Mouse (Mus musculus) midbrain, embryonic 13.5 days (tissue): ENCODE data around the gene Ankrd33. TPM values are rescaled to one million over a fixed set of nuclear protein-coding genes. Genes with fewer than 3 reads are reported as not detected.

Experiments
- ATAC-seq: fragments of 200-750 bp; cut with Nextera tagmentation; 2 replicates; pipeline ENCODE4 v1.8.0; 2017; ENCODE audit warnings: mild to moderate bottlenecking, moderate TSS enrichment, moderate library complexity
- H3K27ac ChIP-seq: fragments of 300-500 bp; sonication (generic); 2 replicates; pipeline ENCODE4 v1.5.1; 2015; ENCODE audit warnings: inconsistent platforms, mild to moderate bottlenecking, moderate library complexity
- H3K27me3 ChIP-seq: fragments of 300-500 bp; sonication (generic); 2 replicates; pipeline ENCODE4 v1.6.1; 2015; ENCODE audit warnings: mild to moderate bottlenecking, inconsistent platforms
- H3K36me3 ChIP-seq: fragments of 300-500 bp; sonication (generic); 2 replicates; pipeline ENCODE4 v1.6.1; 2015; ENCODE audit warnings: mild to moderate bottlenecking, inconsistent platforms
- H3K4me1 ChIP-seq: fragments of 300-500 bp; sonication (generic); replicated peaks from 2 replicates; pipeline ENCODE4 v1.6.1; 2015; ENCODE audit warnings: inconsistent platforms
- H3K4me2 ChIP-seq: fragments of 300-500 bp; sonication (generic); replicated peaks from 2 replicates; pipeline ENCODE4 v1.6.1; 2015; ENCODE audit warnings: moderate library complexity, mild to moderate bottlenecking, inconsistent platforms
- H3K4me3 ChIP-seq: fragments of 300-500 bp; sonication (generic); replicated peaks from 2 replicates; pipeline ENCODE4 v1.5.1; 2015; ENCODE audit warnings: mild to moderate bottlenecking, inconsistent platforms
- H3K9ac ChIP-seq: fragments of 300-500 bp; sonication (generic); replicated peaks from 2 replicates; pipeline ENCODE4 v1.6.1; 2015; ENCODE audit warnings: mild to moderate bottlenecking, inconsistent platforms
- H3K9me3 ChIP-seq: fragments of 300-500 bp; sonication (generic); 2 replicates; pipeline ENCODE4 v1.6.1; 2016; ENCODE audit warnings: mild to moderate bottlenecking, inconsistent platforms
- WGBS: fragments of 180-500 bp; shearing (Covaris S2); methylation state at CpG from one replicate; pipeline ENCODE4 v1.1.7; 2015; 5-methylcytosine and 5-hydroxymethylcytosine counted together
- polyA plus RNA-seq: library from polyadenylated mRNA; unstranded; fragments of >200 nt; fragmentation: Nextera tagmentation; extraction: Ambion mirVana; gene quantifications from 2 replicates; pipeline ENCODE4 v1.2.1, GENCODE M21; 2015

Ankrd33 gene
- polyA plus RNA-seq, 1 experiment from 2014 or later = not detected

DNA sequence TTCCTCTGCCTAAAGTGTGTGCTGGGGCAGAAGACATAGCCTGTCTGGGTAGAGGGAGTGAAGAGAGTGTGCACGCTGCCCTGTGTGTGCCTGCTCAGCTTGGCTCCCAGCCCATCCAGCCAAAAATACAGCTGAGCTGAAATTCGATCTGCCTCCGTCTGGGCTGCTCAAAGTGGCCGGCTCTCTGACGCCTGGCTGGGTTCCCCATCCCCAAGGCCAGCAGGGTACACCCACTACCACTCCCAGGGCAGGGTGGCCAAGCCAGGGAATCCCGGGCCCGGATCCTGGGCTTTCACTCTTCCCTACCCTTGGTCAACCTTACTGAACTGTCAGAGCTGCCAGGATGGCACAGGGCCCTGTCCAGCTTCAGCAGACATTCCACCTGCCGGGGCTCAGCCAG is 27.9 kb downstream of the Ankrd33 start:
- no peaks in the 10 kb centered on the region for H3K36me3 ChIP-seq
- H3K4me1 ChIP-seq = peaks cover 53% of the 10 kb centered on the region
- 21% methylated on average over 8 of the region's 8 CpGs for WGBS
- ATAC-seq = no peak
- peak overlapping the region; percentile 14; the same call in 1 of the 2 replicates for H3K9ac ChIP-seq
- no peak overlapping the region for H3K4me3 ChIP-seq
- H3K4me2 ChIP-seq = no peak overlapping the region
- H3K9me3 ChIP-seq = no peaks in the 10 kb centered on the region
- H3K27ac ChIP-seq = no peak overlapping the region
- H3K27me3 ChIP-seq = peaks cover 12% of the 10 kb centered on the region

DNA sequence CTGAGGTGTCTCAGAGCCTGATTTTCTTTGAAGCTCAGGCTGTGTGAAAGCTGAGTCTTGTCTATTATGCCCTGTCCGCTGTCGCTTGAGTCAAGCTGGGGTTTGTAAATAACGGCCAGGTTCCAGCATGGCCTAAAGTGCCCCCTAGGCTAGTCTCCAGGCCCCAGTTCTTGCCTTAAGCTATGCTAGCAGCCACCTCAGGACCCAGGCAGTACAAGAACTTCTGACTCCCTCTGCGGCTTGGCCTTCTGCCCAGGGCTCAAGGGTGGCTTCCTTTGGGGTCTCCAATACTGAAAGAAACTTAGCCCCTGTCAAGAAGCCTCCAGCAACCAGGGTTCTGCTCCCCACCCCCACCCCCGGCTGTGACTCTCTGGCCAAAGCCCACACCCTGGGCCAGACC is 28.6 kb downstream of the Ankrd33 start:
- no peak overlapping the region for H3K4me3 ChIP-seq
- H3K36me3 ChIP-seq = no peaks in the 10 kb centered on the region
- no peak for ATAC-seq
- peaks cover 50% of the 10 kb centered on the region for H3K4me1 ChIP-seq
- no peak overlapping the region for H3K9ac ChIP-seq
- H3K27ac ChIP-seq = no peak overlapping the region
- WGBS = 83% methylated on average over 5 of the region's 5 CpGs
- peaks cover 10% of the 10 kb centered on the region for H3K27me3 ChIP-seq
- no peak overlapping the region for H3K4me2 ChIP-seq
- no peaks in the 10 kb centered on the region for H3K9me3 ChIP-seq

DNA sequence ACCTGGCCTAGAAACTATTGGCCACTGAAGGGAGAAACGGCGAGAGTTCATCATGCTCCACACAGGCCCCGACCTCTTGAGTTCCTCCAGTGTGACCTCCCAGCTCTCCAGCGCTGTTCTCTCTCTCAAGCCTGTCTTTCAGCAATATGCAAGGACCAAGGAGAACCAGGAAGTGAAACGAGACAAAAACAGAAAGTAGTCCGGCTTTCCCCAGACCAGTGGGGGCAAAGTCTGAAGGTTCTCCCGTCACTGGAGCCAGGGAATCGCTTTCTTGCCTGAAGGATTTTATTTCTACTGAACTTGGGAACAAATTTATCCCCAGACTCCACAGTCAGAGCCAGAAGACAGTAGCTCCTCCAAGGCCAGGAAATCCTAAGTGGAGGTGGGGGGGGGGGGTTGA is 29.2 kb downstream of the Ankrd33 start:
- Histone ChIP-seq H3K4me1 (peaks cover 44% of the 10 kb centered on the region), H3K9ac (no peak overlapping the region), H3K4me2 (no peak overlapping the region), H3K27me3 (peaks cover 6% of the 10 kb centered on the region; the same call in 1 of the 2 replicates), H3K4me3 (no peak overlapping the region), H3K36me3 (no peaks in the 10 kb centered on the region), H3K27ac (no peak overlapping the region), H3K9me3 (no peaks in the 10 kb centered on the region)
- no peak for ATAC-seq
- 92% methylated on average over 8 of the region's 8 CpGs for WGBS

DNA sequence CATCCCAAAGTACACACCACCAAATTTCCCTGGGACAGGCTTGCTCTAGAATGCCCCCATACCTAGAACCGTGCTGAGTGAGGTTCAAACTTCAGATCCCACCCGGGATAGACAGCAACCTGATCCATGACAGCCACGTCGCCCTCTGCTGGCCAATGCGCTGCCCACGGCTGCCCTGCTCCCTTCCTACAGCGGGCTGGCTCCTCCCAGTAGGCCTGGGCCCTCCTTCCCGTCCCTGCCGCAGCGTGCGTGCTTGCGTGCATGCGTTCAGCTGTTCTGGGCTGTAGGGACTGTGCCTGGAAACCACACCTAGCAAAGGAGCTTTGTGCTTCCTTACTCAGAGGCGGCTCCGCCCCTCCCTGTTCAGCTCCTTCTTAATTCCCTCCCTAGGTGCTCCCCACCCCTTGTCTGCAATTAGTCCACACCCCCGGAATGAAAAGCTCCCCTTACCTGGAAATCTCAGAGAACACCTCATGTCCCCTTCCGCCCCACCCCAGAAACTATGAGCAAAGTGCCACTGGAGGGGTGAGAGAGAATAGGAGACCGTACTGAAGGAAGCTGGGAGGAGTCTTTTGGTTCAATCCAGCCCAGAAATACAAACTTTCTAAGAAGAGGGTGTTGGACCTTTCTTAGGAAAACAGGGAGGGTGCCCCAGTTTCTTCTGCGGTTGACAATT is 30.0 kb downstream of the Ankrd33 start:
- 0 out of 2 replicates have a peak overlapping the region, but pooled peaks have one; percentile 8 for H3K4me3 ChIP-seq
- peak overlapping the region; percentile 36; the same call in 1 of the 2 replicates for H3K9ac ChIP-seq
- 10% methylated on average over 19 of the region's 19 CpGs for WGBS
- H3K27me3 ChIP-seq = peaks cover 6% of the 10 kb centered on the region; the same call in 1 of the 2 replicates
- no peak overlapping the region for H3K27ac ChIP-seq
- peaks cover 36% of the 10 kb centered on the region for H3K4me1 ChIP-seq
- peak; percentile 94 for ATAC-seq
- H3K9me3 ChIP-seq = no peaks in the 10 kb centered on the region
- H3K4me2 ChIP-seq = peak overlapping the region; percentile 44
- H3K36me3 ChIP-seq = no peaks in the 10 kb centered on the region

DNA sequence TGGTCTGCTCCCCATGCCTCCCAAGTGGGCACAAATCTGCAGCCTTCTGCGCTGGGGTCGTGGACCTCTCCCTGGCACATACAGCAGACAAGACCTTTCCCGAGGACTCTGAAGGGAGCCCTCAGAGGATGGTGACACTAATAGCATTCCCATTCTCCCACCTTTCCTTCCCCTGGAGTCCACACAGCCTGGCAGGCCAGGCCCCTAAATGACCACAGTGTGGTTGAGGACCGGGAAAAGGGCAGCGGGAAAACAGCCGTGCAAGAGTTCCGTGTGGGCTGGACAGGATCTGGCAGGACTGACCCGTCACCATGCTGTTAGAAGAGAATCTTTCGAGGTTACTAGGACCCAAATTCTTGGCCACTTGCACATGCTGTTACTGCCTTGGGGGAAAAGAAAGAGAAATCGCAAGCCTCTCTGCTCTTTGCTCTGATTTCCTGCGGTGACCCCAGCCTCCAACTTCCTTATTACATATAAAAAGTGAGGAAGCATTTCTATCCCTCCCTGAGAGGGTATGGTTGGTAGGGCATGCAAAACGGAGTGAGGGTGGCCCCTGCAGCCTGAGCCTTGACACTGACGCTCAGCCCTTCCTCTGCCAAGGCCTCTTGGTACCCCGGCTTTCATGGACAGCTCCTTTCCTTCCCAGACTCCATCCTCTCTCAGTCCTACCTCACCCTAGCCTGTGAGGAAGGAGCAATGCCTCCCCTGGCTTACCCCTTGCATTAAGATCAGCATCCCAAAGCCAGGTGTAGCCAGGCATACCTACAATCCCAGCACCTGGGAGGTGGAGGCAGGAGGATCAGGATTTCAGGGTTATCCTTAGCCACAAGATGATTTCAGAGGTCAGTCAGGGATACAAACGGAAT is 30.8 kb downstream of the Ankrd33 start:
- 69% methylated on average over 15 of the region's 15 CpGs for WGBS
- ATAC-seq = no peak
- H3K4me3 ChIP-seq = no peak overlapping the region
- no peaks in the 10 kb centered on the region for H3K9me3 ChIP-seq
- H3K4me2 ChIP-seq = no peak overlapping the region
- no peaks in the 10 kb centered on the region for H3K36me3 ChIP-seq
- H3K27ac ChIP-seq = no peak overlapping the region
- peaks cover 31% of the 10 kb centered on the region for H3K4me1 ChIP-seq
- 0 out of 2 replicates have a peak overlapping the region, but pooled peaks have one; percentile 23 for H3K9ac ChIP-seq
- peaks cover 6% of the 10 kb centered on the region; the same call in 1 of the 2 replicates for H3K27me3 ChIP-seq

DNA sequence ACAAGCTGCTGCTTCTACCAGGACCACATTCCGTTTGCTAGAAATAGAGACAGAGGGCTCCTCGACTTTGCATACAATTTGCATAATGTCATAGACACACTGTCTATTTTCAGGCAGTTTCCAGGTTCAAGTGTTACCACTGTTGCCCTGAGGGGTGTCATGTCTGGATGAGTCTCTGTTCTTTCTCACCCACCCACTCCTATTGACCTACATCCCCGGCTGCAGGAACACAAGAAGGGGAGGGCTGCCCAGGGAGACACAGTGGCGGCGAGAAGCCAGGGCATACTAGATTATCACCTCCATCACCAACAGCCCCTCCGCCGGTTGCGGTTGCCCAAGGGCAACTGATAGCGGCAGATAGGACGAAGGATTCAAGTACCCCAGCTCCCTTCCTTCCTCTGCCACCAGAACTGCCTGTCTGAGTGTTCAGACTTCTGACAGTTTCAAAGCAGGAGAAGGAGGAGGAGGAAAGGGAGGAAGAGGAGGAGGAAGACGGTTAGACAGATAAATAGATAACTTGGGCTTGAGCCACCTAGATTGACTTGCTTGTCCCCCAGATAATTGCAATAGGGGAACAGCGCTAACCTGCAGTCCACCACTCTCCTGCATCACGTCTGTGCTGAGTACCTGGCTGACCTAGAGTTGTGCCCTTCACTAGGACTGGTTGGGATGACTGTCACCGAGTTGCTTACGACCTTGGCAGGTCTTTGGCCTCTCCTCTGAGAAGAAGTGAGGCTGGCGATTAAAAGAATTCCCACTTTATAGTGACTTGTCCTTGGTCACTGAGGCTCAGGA is 31.8 kb downstream of the Ankrd33 start:
- H3K27me3 ChIP-seq = peaks cover 6% of the 10 kb centered on the region; the same call in 1 of the 2 replicates
- H3K9me3 ChIP-seq = no peaks in the 10 kb centered on the region
- H3K9ac ChIP-seq = no peak overlapping the region
- no peak overlapping the region for H3K4me3 ChIP-seq
- H3K27ac ChIP-seq = no peak overlapping the region
- H3K4me2 ChIP-seq = no peak overlapping the region
- H3K36me3 ChIP-seq = no peaks in the 10 kb centered on the region
- ATAC-seq = no peak
- WGBS = 76% methylated on average over 16 of the region's 16 CpGs
- H3K4me1 ChIP-seq = peaks cover 31% of the 10 kb centered on the region

DNA sequence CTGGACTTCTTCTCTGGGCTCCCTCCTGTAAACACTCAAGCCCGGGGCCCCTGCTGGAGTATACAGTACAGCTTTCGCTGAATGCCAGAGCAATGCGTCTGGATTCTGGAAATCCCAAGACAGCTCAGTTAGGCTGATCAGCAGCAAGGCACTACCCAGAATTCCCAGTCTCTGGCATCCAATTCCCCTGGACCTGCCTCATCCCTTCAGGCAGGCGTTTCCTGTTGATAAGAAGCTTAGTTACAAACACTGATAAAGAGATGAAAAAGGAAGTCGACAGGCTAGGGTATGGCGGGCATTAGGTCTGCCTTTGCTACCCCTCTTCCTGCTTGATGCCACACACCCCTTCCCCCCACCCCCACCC is 32.3 kb downstream of the Ankrd33 start:
- Histone ChIP-seq H3K4me1 (peaks cover 31% of the 10 kb centered on the region), H3K9ac (peak overlapping the region; percentile 36; the same call in 1 of the 2 replicates), H3K9me3 (no peaks in the 10 kb centered on the region), H3K27me3 (peaks cover 2% of the 10 kb centered on the region; the same call in 1 of the 2 replicates), H3K4me2 (no peak overlapping the region), H3K4me3 (no peak overlapping the region), H3K36me3 (no peaks in the 10 kb centered on the region), H3K27ac (no peak overlapping the region)
- WGBS = 49% methylated on average over 6 of the region's 6 CpGs
- ATAC-seq = no peak

DNA sequence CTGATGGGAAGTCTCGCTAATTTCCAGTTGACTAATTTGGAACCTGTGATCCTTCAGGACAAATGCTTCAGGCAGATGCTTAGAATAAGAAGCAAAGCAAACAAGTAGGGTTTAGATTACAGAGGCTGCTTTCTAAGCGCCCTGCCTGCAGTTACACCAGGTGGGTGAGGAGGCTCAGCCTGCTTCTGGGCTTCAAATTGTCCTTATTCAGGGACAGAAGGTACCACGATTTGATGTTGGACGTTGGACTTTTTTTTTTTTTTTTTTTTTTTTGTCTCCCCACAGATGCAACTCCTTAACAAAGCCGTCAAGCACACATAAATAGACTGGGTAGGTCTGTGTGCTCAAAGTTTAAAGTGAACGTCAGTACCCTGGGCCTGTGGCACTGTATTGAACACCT is 33.0 kb downstream of the Ankrd33 start:
- no peak for ATAC-seq
- Histone ChIP-seq H3K27ac (no peak overlapping the region), H3K4me1 (peaks cover 25% of the 10 kb centered on the region), H3K9me3 (no peaks in the 10 kb centered on the region), H3K4me2 (no peak overlapping the region), H3K9ac (no peak overlapping the region), H3K36me3 (no peaks in the 10 kb centered on the region), H3K4me3 (no peak overlapping the region), H3K27me3 (no peaks in the 10 kb centered on the region; the same call in 1 of the 2 replicates)
- 73% methylated on average over 6 of the region's 6 CpGs for WGBS

DNA sequence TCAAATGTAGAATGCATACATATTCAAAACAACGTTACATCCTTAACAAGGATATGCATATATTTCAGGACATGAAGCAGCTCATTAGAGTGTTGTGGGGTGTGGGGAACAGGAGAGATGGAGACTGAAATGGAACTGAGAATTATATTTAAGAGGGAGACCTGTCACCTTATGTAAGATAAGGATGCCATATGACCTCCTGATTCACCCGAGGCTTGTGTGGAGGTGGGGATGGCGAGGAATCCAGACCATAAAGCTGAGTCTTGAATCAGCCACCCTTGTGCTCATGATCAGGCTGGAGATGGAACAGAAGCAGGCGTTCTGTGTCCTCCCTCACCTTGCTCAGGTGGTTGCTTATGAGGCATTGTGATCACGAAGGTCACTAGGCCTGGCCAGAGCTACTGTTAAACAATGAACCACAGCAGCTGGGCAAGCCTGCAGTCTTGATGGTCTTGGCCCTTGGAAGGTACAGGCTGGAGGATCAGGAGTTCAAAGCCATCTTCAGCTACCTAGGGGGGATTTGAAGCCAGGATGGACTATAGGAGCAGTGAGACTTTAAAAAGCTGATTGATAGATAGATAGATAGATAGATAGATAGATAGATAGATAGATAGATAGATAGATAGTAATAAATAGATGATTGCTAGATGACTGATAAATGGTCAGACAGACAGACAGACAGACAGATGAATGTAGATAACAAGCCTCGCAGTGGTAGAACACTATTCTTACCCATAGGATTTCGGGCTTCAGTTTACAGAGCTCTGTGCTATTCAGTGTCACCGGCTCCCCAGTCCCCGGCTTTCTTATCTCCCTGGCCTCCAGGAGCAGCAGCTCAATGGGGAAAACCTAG is 36.1 kb downstream of the Ankrd33 start:
- Histone ChIP-seq H3K36me3 (no peaks in the 10 kb centered on the region), H3K27me3 (no peaks in the 10 kb centered on the region; the same call in 1 of the 2 replicates), H3K9ac (no peak overlapping the region), H3K4me2 (no peak overlapping the region), H3K27ac (no peak overlapping the region), H3K9me3 (0 out of 2 replicates have a peak, but pooled peaks cover 3% of the 10 kb centered on the region), H3K4me1 (peaks cover 13% of the 10 kb centered on the region), H3K4me3 (no peak overlapping the region)
- no peak for ATAC-seq
- 74% methylated on average over 9 of the region's 9 CpGs for WGBS

DNA sequence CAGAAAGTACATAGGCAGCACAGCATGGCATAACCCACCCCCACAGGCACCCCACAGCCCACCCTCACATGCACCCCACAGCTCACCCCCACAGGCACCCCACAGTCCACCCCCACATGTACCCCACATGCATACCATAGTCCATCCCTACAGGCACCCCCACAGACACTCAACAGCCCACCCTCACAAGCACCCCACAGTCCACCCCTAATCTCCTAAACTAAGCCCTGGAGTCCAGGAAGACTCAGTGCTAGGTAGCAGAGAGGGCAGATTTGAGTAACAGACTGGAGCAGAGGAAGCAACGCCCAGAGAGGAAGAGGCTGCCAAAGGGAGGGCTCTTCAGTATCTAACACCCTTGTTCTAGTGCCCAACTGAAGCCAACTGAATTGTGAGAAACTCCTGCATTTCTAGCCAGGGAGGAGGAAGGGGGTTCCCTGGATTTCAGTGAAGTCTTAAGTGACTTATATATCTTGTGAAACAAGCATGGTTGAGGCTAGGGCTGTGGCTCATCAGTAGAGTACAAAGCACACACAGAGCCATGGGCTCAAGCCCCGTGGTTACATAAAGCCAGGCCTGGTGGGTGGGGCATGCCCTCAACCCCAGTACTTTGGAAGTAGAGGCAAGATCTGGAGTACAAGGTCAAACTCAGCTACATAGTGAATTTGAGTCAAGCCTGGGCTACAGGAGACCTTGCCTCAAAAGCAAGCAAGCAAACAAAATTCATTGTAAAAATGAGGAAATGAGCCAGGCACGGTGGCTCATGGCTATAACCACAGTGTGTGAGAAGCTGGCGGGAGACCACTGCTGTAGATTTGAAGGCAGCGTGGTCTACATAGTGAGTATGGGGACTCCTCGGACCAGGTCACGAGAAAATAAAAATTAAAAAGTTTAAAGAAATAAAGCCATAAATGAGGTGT is 39.4 kb downstream of the Ankrd33 start:
- 84% methylated on average over 7 of the region's 7 CpGs for WGBS
- Histone ChIP-seq H3K27me3 (no peaks in the 10 kb centered on the region), H3K36me3 (no peaks in the 10 kb centered on the region), H3K9me3 (0 out of 2 replicates have a peak, but pooled peaks cover 10% of the 10 kb centered on the region), H3K4me3 (no peak overlapping the region), H3K4me1 (peaks cover 5% of the 10 kb centered on the region; the same call in 1 of the 2 replicates), H3K9ac (no peak overlapping the region), H3K27ac (no peak overlapping the region), H3K4me2 (no peak overlapping the region)
- ATAC-seq = no peak
